Mouse (Mus musculus) MEL (cell line): Measurements from ENCODE around the gene Efna2. TPM values are rescaled to one million over a fixed set of nuclear protein-coding genes. Genes with fewer than 3 reads are reported as not detected.

Source experiments
- DNase-seq: peaks from one replicate; pipeline ENCODE4 v3.0.0; 2011; ENCODE audit warnings: low read depth, low spot score
- H3K27ac ChIP-seq: 2 replicates; pipeline ENCODE4 v1.5.1; 2012; ENCODE audit warnings: low read depth, mild to moderate bottlenecking, control low read depth, low read length, moderate library complexity; ENCODE audit not compliant: control insufficient read depth
- H3K27me3 ChIP-seq, 2 experiments: fragments of 150-350 bp in 1 of 2; sonication (generic) in 1 of 2; 2 replicates each; pipeline ENCODE4 v1.6.1; 2012; ENCODE audit warnings: low read length in 2 of 2, mild to moderate bottlenecking in 2 of 2, improper control_type of control experiment in 1 of 2, moderate library complexity in 1 of 2; ENCODE audit not compliant: insufficient read depth in 2 of 2, control insufficient read depth in 1 of 2
- H3K36me3 ChIP-seq, 2 experiments: 2 replicates each; pipeline ENCODE4 v1.6.1; 2012 to 2014; ENCODE audit warnings: low read length in 2 of 2, improper control_type of control experiment in 1 of 2, inconsistent platforms in 1 of 2, mild to moderate bottlenecking in 1 of 2; ENCODE audit not compliant: insufficient read depth in 2 of 2, control insufficient read depth in 1 of 2
- H3K4me1 ChIP-seq, 2 experiments: fragments of 150-350 bp in 1 of 2; sonication (generic) in 1 of 2; 2 replicates each; pipeline ENCODE4 v1.6.1; 2012; ENCODE audit warnings: low read length in 2 of 2, improper control_type of control experiment in 1 of 2, mild to moderate bottlenecking in 1 of 2; ENCODE audit not compliant: insufficient read depth in 2 of 2, control insufficient read depth in 1 of 2
- H3K4me3 ChIP-seq, 2 experiments: fragments of 150-350 bp in 1 of 2; sonication (generic) in 1 of 2; 2 replicates each; pipeline ENCODE4 v1.5.1; 2012; ENCODE audit warnings: low read depth in 2 of 2, low read length in 2 of 2, mild to moderate bottlenecking in 2 of 2, moderate library complexity in 2 of 2, control low read depth in 1 of 2, improper control_type of control experiment in 1 of 2; ENCODE audit not compliant: control insufficient read depth in 1 of 2, insufficient read depth in 1 of 2
- H3K79me2 ChIP-seq: 2 replicates; pipeline ENCODE4 v1.6.1; 2012; ENCODE audit warnings: mild to moderate bottlenecking, low read length, moderate library complexity; ENCODE audit not compliant: control insufficient read depth, poor library complexity, insufficient read depth
- H3K9ac ChIP-seq: 2 replicates; pipeline ENCODE4 v1.6.1; 2012; ENCODE audit warnings: low read depth, mild to moderate bottlenecking, control low read depth, low read length, moderate library complexity; ENCODE audit not compliant: control insufficient read depth, poor library complexity, severe bottlenecking
- H3K9me3 ChIP-seq: fragments of 150-350 bp; sonication (generic); replicated peaks from 2 replicates; pipeline ENCODE4 v1.6.1; 2012; ENCODE audit warnings: mild to moderate bottlenecking, low read length, improper control_type of control experiment, moderate library complexity; ENCODE audit not compliant: insufficient read depth
- CHD1 ChIP-seq: IDR thresholded peaks from 2 replicates; pipeline ENCODE4 v1.6.1; 2012; ENCODE audit warnings: low read depth, mild to moderate bottlenecking, inconsistent platforms, low read length, improper control_type of control experiment
- CTCF ChIP-seq, 3 experiments: IDR thresholded peaks in 2 of 3; conservative IDR thresholded peaks in 1 of 3; 2 replicates each; pipeline ENCODE4 v1.5.1; 2011 to 2012; ENCODE audit warnings: low read length in 3 of 3, low read depth in 2 of 3, mild to moderate bottlenecking in 2 of 3, improper control_type of control experiment in 1 of 3, inconsistent platforms in 1 of 3, mixed read lengths in 1 of 3, moderate library complexity in 1 of 3; ENCODE audit not compliant: control insufficient read depth in 1 of 3, insufficient read depth in 1 of 3, poor library complexity in 1 of 3, severe bottlenecking in 1 of 3
- ELF1 ChIP-seq: IDR thresholded peaks from 2 replicates; pipeline ENCODE4 v1.6.1; 2014; ENCODE audit warnings: low read depth, mild to moderate bottlenecking, inconsistent platforms, low read length, improper control_type of control experiment, moderate library complexity
- ETS1 ChIP-seq: IDR thresholded peaks from 2 replicates; pipeline ENCODE4 v1.6.1; 2012; ENCODE audit warnings: low read depth, mild to moderate bottlenecking, inconsistent platforms, low read length, improper control_type of control experiment, moderate library complexity
- GATA1 ChIP-seq: IDR thresholded peaks from 2 replicates; pipeline ENCODE4 v1.6.1; 2011; ENCODE audit warnings: low read depth, low read length, improper control_type of control experiment
- JUND ChIP-seq: IDR thresholded peaks from 2 replicates; pipeline ENCODE4 v1.6.1; 2011; ENCODE audit warnings: low read depth, mild to moderate bottlenecking, improper control_type of control experiment, low read length
- MAFK ChIP-seq: IDR thresholded peaks from 2 replicates; pipeline ENCODE4 v1.6.1; 2011; ENCODE audit warnings: low read depth, mild to moderate bottlenecking, low read length, improper control_type of control experiment, borderline replicate concordance
- MAX ChIP-seq: IDR thresholded peaks from 2 replicates; pipeline ENCODE4 v1.6.1; 2011; ENCODE audit warnings: low read length, improper control_type of control experiment
- MAZ ChIP-seq: IDR thresholded peaks from 2 replicates; pipeline ENCODE4 v1.6.1; 2012; ENCODE audit warnings: low read depth, mild to moderate bottlenecking, inconsistent platforms, low read length, improper control_type of control experiment
- MXI1 ChIP-seq: IDR thresholded peaks from 2 replicates; pipeline ENCODE4 v1.6.1; 2011; ENCODE audit warnings: mild to moderate bottlenecking, low read depth, low read length, improper control_type of control experiment
- NELFE ChIP-seq: IDR thresholded peaks from 2 replicates; pipeline ENCODE4 v1.6.1; 2011; ENCODE audit warnings: low read depth, low read length, improper control_type of control experiment
- NRF1 ChIP-seq: IDR thresholded peaks from 2 replicates; pipeline ENCODE4 v1.6.1; 2014; ENCODE audit warnings: low read depth, mild to moderate bottlenecking, inconsistent platforms, low read length, improper control_type of control experiment, moderate library complexity; ENCODE audit not compliant: poor library complexity, insufficient read depth, severe bottlenecking
- POLR2A ChIP-seq, 2 experiments: IDR thresholded peaks; 2 replicates each; pipeline ENCODE4 v1.6.1; 2011 to 2012; ENCODE audit warnings: low read length in 2 of 2, mild to moderate bottlenecking in 2 of 2, control low read depth in 1 of 2, improper control_type of control experiment in 1 of 2, low read depth in 1 of 2, moderate library complexity in 1 of 2; ENCODE audit not compliant: control insufficient read depth in 1 of 2, insufficient read depth in 1 of 2, poor library complexity in 1 of 2
- RAD21 ChIP-seq: IDR thresholded peaks from 2 replicates; pipeline ENCODE4 v1.6.1; 2011; ENCODE audit warnings: mild to moderate bottlenecking, low read depth, low read length, improper control_type of control experiment
- SMC3 ChIP-seq: IDR thresholded peaks from 2 replicates; pipeline ENCODE4 v1.6.1; 2011; ENCODE audit warnings: low read depth, low read length, improper control_type of control experiment
- TAL1 ChIP-seq: IDR thresholded peaks from 2 replicates; pipeline ENCODE4 v1.6.1; 2012; ENCODE audit warnings: mild to moderate bottlenecking, inconsistent platforms, low read length, moderate library complexity, mixed read lengths
- TBP ChIP-seq: IDR thresholded peaks from 2 replicates; pipeline ENCODE4 v1.8.0; 2011; ENCODE audit warnings: low read depth, low read length, improper control_type of control experiment
- TCF12 ChIP-seq: IDR thresholded peaks from 2 replicates; pipeline ENCODE4 v1.6.1; 2014; ENCODE audit warnings: low read depth, mild to moderate bottlenecking, inconsistent platforms, low read length, improper control_type of control experiment, moderate library complexity
- UBTF ChIP-seq: IDR thresholded peaks from 2 replicates; pipeline ENCODE4 v1.6.1; 2012; ENCODE audit warnings: low read depth, mild to moderate bottlenecking, inconsistent platforms, low read length, improper control_type of control experiment, moderate library complexity, borderline replicate concordance; ENCODE audit not compliant: insufficient read depth
- USF1 ChIP-seq: IDR thresholded peaks from 2 replicates; pipeline ENCODE4 v1.6.1; 2014; ENCODE audit warnings: low read depth, mild to moderate bottlenecking, inconsistent platforms, low read length, improper control_type of control experiment, moderate library complexity
- USF2 ChIP-seq, 2 experiments: IDR thresholded peaks; 2 replicates each; pipeline ENCODE4 v1.6.1; 2011 to 2012; ENCODE audit warnings: improper control_type of control experiment in 2 of 2, low read length in 2 of 2, borderline replicate concordance in 1 of 2, inconsistent platforms in 1 of 2, low read depth in 1 of 2, mild to moderate bottlenecking in 1 of 2; ENCODE audit not compliant: insufficient read depth in 1 of 2
- ZKSCAN1 ChIP-seq: IDR thresholded peaks from 2 replicates; pipeline ENCODE4 v1.6.1; 2012; ENCODE audit warnings: low read depth, mild to moderate bottlenecking, inconsistent platforms, low read length, improper control_type of control experiment, moderate library complexity
- ZMIZ1 ChIP-seq: IDR thresholded peaks from 2 replicates; pipeline ENCODE4 v1.6.1; 2012; ENCODE audit warnings: low read depth, mild to moderate bottlenecking, inconsistent platforms, low read length, improper control_type of control experiment, moderate library complexity
- polyA plus RNA-seq, 2 experiments: library from polyadenylated mRNA; stranded (reverse) in 1 of 2; unstranded in 1 of 2; fragments of >175 nt in 1 of 2; fragments of >200 nt in 1 of 2; gene quantifications; 2 replicates each; pipeline versions ENCODE4 v1.2.1 to v1.2.4; 2012; ENCODE audit warnings: low replicate concordance in 2 of 2, low read depth in 1 of 2; ENCODE audit not compliant: insufficient read length in 2 of 2, insufficient read depth in 1 of 2, missing spikeins in 1 of 2
- total RNA-seq: library from RNA; depleted of rRNA; stranded (reverse); fragments of 300-350 nt; gene quantifications from 2 replicates; pipeline ENCODE4 v1.2.3, GENCODE M21; 2012

Gene Efna2
- total and polyA plus RNA-seq, 3 experiments = 0.12 to 2.8 TPM; not detected in 1

DNA sequence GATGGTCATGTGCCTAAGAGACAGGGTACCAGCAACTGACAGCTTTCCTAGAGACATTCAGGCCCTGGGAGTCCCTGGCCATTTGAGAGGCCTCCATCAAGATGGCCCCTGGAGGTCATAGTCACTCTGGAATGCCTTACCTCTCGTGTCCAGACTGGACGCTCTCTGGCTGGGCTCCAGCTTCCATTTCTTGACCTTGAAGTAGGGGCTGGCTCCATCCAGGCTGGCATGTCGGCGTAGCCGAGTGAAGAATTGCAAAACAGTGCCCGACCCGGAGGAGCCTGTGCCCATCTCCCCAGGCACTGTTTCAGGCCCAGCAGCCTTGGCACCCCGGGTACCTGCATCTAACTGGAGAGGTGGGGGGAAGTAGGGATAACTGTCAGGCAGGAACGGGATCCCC is 44.9 kb upstream of the Efna2 start:
- Histone ChIP-seq H3K27ac (no peak overlapping the region), H3K4me1 (peaks cover 0 to 5% of the 10 kb centered on the region in 2 experiments; a peak in 2 of 4 replicates), H3K27me3 (no peaks in the 10 kb centered on the region), H3K4me3 (no peak overlapping the region), H3K9me3 (no peaks in the 10 kb centered on the region), H3K36me3 (peaks cover 0 to 4% of the 10 kb centered on the region in 2 experiments; a peak in 2 of 4 replicates), H3K9ac (no peak overlapping the region), H3K79me2 (peaks cover 9% of the 10 kb centered on the region)
- TF ChIP-seq MAFK (no peak), MXI1 (no peak), SMC3 (no peak), UBTF (no peak), MAX (no peak), TCF12 (no peak), USF1 (no peak), ETS1 (no peak), ELF1 (no peak), JUND (no peak), MAZ (no peak), USF2 (IDR thresholded peaks at IDR 0.05; ENCODE audit: borderline replicate concordance in 1 of 2, insufficient read depth in 1 of 2, low read depth in 1 of 2, low read length in 2 of 2) (no peak), NRF1 (no peak), NELFE (no peak), TBP (no peak), CTCF (IDR thresholded peaks at IDR 0.05 in 2 of 3, conservative IDR thresholded peaks at IDR 0.05 in 1 of 3; ENCODE audit: control insufficient read depth in 1 of 3, insufficient read depth in 1 of 3, low read depth in 2 of 3, low read length in 3 of 3, poor library complexity in 1 of 3, severe bottlenecking in 1 of 3) (no peak), ZKSCAN1 (no peak), RAD21 (no peak)
- no peak for DNase-seq

DNA sequence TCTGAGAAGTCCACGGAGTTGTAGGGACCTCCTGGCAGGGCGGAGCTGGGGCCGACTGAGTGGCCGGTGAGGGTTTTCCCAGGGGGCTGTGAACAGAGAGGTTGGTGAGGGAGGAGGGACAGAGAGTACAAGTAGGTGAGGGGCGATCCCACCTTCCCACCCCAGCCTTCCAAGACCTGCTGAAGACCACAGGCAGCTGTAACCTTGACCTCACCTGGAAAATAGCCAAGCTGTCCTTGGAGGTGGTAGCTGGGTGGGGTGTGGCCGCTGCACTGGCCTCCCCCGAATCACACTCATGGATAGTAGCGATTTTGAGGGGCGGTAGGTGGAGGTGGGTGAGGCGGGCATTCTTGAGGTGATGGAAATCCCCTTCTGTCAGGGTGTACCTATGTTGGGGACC is 44.1 kb upstream of the Efna2 start:
- Histone ChIP-seq H3K9me3 (no peaks in the 10 kb centered on the region), H3K36me3 (peaks cover 0 to 8% of the 10 kb centered on the region in 2 experiments; a peak in 2 of 4 replicates), H3K79me2 (peaks cover 9% of the 10 kb centered on the region), H3K4me1 (peaks cover 0 to 12% of the 10 kb centered on the region in 2 experiments; a peak in 2 of 4 replicates), H3K27ac (no peak overlapping the region), H3K9ac (no peak overlapping the region), H3K4me3 (no peak overlapping the region), H3K27me3 (no peaks in the 10 kb centered on the region)
- TF ChIP-seq POLR2A (IDR thresholded peaks at IDR 0.05; ENCODE audit: control insufficient read depth in 1 of 2, insufficient read depth in 1 of 2, low read depth in 1 of 2, low read length in 2 of 2, poor library complexity in 1 of 2) = no peak
- TF ChIP-seq GATA1 = no peak
- TF ChIP-seq SMC3 = no peak
- no peak for TF ChIP-seq ZKSCAN1
- TF ChIP-seq MAFK = no peak
- no peak for TF ChIP-seq ZMIZ1
- no peak for TF ChIP-seq TAL1
- TF ChIP-seq NELFE = no peak
- no peak for TF ChIP-seq JUND
- no peak for TF ChIP-seq CHD1
- TF ChIP-seq MAX = no peak
- DNase-seq = no peak
